Comparison of ENCODE assay signal across 9 mouse cellular contexts in the genomic region with DNA sequence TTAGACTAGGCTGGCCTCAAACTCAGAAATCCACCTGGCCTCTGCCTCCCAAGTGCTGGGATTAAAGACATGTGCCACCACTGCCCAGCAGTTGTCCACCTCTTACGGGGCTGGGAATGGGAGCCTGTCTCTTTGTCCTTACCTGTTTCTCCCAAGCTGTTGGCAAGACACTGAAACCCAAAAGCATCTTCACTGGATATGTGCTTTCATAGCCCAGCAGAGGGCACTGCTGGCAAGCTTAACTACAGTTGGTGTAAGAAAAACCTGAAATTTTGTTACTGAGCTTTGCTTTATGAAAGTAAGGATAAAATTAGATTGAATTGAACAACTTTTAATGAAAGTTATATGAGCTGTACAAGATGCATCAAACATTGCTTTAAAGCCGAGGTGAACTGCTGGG. TPM values are rescaled to one million over a fixed set of nuclear protein-coding genes. Genes with fewer than 3 reads are reported as not detected.
DNase-seq lines count a peak whose midpoint lies in the region; ATAC-seq and TF ChIP-seq lines count a peak whose summit lies in the region.
"Had no signal": no experiment of that assay in that cellular context is flagged by ENCODE, and none has a peak within 500 bp of the region (broad histone marks: within the 10 kb centered on the region; RNA-seq: fewer than 3 reads in every experiment).

No protein-coding gene starts in this region.

- no peaks in the 10 kb centered on the region for H3K9me3 ChIP-seq in forebrain, postnatal 0 days (ENCODE audit: low read length)
- no peaks in the 10 kb centered on the region for H3K9me3 ChIP-seq in forebrain, embryonic 10.5 days
- no peaks in the 10 kb centered on the region for H3K9me3 ChIP-seq in embryonic facial prominence, embryonic 14.5 days (ENCODE audit: control insufficient read depth, low read length)
- H3K9me3 ChIP-seq in stomach, postnatal 0 days (ENCODE audit: control insufficient read depth, low read length) = no peaks in the 10 kb centered on the region

- H3K9ac ChIP-seq in forebrain, postnatal 0 days = no peak overlapping the region
- H3K9ac ChIP-seq in embryonic facial prominence, embryonic 14.5 days (ENCODE audit: low read depth, low read length) = no peak overlapping the region
- no peak overlapping the region for H3K9ac ChIP-seq in stomach, postnatal 0 days (ENCODE audit: low read length)

- H3K4me2 ChIP-seq in forebrain, postnatal 0 days (ENCODE audit: low read depth) = no peak overlapping the region
- H3K4me2 ChIP-seq in embryonic facial prominence, embryonic 14.5 days (ENCODE audit: low read depth, low read length) = no peak overlapping the region
- no peak overlapping the region for H3K4me2 ChIP-seq in stomach, postnatal 0 days (replicated peaks; ENCODE audit: low read depth)

- H3K27me3 ChIP-seq in forebrain, postnatal 0 days (ENCODE audit: insufficient read depth, low read length) = no peaks in the 10 kb centered on the region
- H3K27me3 ChIP-seq in forebrain, embryonic 10.5 days (ENCODE audit: poor library complexity, severe bottlenecking) = no peaks in the 10 kb centered on the region
- no peaks in the 10 kb centered on the region for H3K27me3 ChIP-seq in embryonic facial prominence, embryonic 14.5 days (replicated peaks; ENCODE audit: control insufficient read depth, insufficient read depth, low read length)
- H3K27me3 ChIP-seq in stomach, postnatal 0 days (ENCODE audit: control insufficient read depth, insufficient read depth, low read length) = no peaks in the 10 kb centered on the region

- no peak for ATAC-seq in forebrain, postnatal 0 days
- no peak for ATAC-seq in embryonic facial prominence, embryonic 14.5 days (ENCODE audit: low read depth)
- no peak for ATAC-seq in stomach, postnatal 0 days (ENCODE audit: low FRiP score, low TSS enrichment)

- no peaks in the 10 kb centered on the region for H3K4me1 ChIP-seq in forebrain, postnatal 0 days (ENCODE audit: insufficient read depth)
- peaks cover 9% of the 10 kb centered on the region for H3K4me1 ChIP-seq in forebrain, embryonic 10.5 days
- no peaks in the 10 kb centered on the region for H3K4me1 ChIP-seq in embryonic facial prominence, embryonic 14.5 days (ENCODE audit: control insufficient read depth, insufficient read depth, low read length)
- H3K4me1 ChIP-seq in stomach, postnatal 0 days (replicated peaks; ENCODE audit: control insufficient read depth, insufficient read depth) = no peaks in the 10 kb centered on the region

- WGBS in forebrain, postnatal 0 days = 30% methylated on average over 2 of the region's 2 CpGs
- WGBS in forebrain, embryonic 10.5 days = 35% methylated on average over 2 of the region's 2 CpGs
- 29% methylated on average over 2 of the region's 2 CpGs for WGBS in embryonic facial prominence, embryonic 14.5 days
- WGBS in stomach, postnatal 0 days = 26% methylated on average over 2 of the region's 2 CpGs

- TF ChIP-seq CTCF in forebrain, postnatal 0 days (IDR thresholded peaks at IDR 0.05; ENCODE audit: low read depth) = peak; percentile 85
- peak; percentile 90 for TF ChIP-seq CTCF in stomach, postnatal 0 days (IDR thresholded peaks at IDR 0.05; ENCODE audit: low read depth)

- H3K4me3 ChIP-seq in forebrain, postnatal 0 days (ENCODE audit: low read depth, low read length) = no peak overlapping the region
- no peak overlapping the region for H3K4me3 ChIP-seq in forebrain, embryonic 10.5 days
- H3K4me3 ChIP-seq in embryonic facial prominence, embryonic 14.5 days (ENCODE audit: low read depth, low read length) = no peak overlapping the region
- no peak overlapping the region for H3K4me3 ChIP-seq in stomach, postnatal 0 days (ENCODE audit: low read depth, low read length)

- no peak for TF ChIP-seq EP300 in stomach, postnatal 0 days (optimal IDR thresholded peaks at IDR 0.05)

- peaks cover 16% of the 10 kb centered on the region for H3K36me3 ChIP-seq in forebrain, postnatal 0 days (ENCODE audit: insufficient read depth)
- peaks cover 37% of the 10 kb centered on the region for H3K36me3 ChIP-seq in forebrain, embryonic 10.5 days (replicated peaks)
- peaks cover 23% of the 10 kb centered on the region for H3K36me3 ChIP-seq in embryonic facial prominence, embryonic 14.5 days (ENCODE audit: control insufficient read depth, insufficient read depth, low read length)
- H3K36me3 ChIP-seq in stomach, postnatal 0 days (ENCODE audit: control insufficient read depth, insufficient read depth, low read length) = peaks cover 7% of the 10 kb centered on the region; the same call in 1 of the 2 replicates

- H3K27ac ChIP-seq in forebrain, postnatal 0 days (ENCODE audit: low read depth, low read length) = no peak overlapping the region
- H3K27ac ChIP-seq in forebrain, embryonic 10.5 days = no peak overlapping the region
- H3K27ac ChIP-seq in embryonic facial prominence, embryonic 14.5 days (replicated peaks; ENCODE audit: low read depth, low read length) = no peak overlapping the region
- no peak overlapping the region for H3K27ac ChIP-seq in stomach, postnatal 0 days (replicated peaks)

- DNase-seq in forebrain, postnatal 0 days = peak; percentile 85
- no peak for DNase-seq in forebrain, embryonic 10.5 days (ENCODE audit: extremely low spot score, low spot score)
- peak; percentile 67 for DNase-seq in A20 (ENCODE audit: low read depth, low spot score)
- DNase-seq in adrenal gland, postnatal 25 days = peak; percentile 53
- peak; percentile 84 for DNase-seq in embryonic facial prominence, embryonic 14.5 days (ENCODE audit: low spot score)
- DNase-seq in layer of hippocampus, adult 9-10 months (ENCODE audit: low spot score) = peak; percentile 29
- peak; percentile 56 for DNase-seq in lung, postnatal 25 days (ENCODE audit: low spot score)
- DNase-seq in stomach, postnatal 0 days (ENCODE audit: low spot score) = peak; percentile 62

RNA-seq across cellular contexts. Expression of a gene that starts 4.5 kb away (rescaled TPM):
- 48.1 and 54.0 TPM in 2 replicates for total RNA-seq in forebrain, postnatal 0 days (2014; rRNA removed)
- polyA plus RNA-seq in forebrain, postnatal 0 days (2015; fragmentation: Nextera tagmentation; extraction: Ambion mirVana) = 12.4 and 12.5 TPM in 2 replicates
- 51.0 and 51.9 TPM in 2 replicates for polyA plus RNA-seq in forebrain, embryonic 10.5 days (2016; fragmentation: Nextera tagmentation; extraction: Ambion mirVana)
- 78.9 and 90.9 TPM in 2 replicates for total RNA-seq in adrenal gland, postnatal 25 days (2021)
- 47.8 and 48.9 TPM in 2 replicates for polyA plus RNA-seq in embryonic facial prominence, embryonic 14.5 days (2014; fragmentation: Nextera tagmentation; extraction: Ambion mirVana)
- polyA plus RNA-seq in stomach, postnatal 0 days (2015; fragmentation: Nextera tagmentation; extraction: Ambion mirVana) = 11.1 and 11.5 TPM in 2 replicates

RNA-seq across cellular contexts. Expression of a gene that starts 13.2 kb away (rescaled TPM):
- total RNA-seq in forebrain, postnatal 0 days (2014; rRNA removed) = 33.4 and 41.9 TPM in 2 replicates
- polyA plus RNA-seq in forebrain, postnatal 0 days (2015; fragmentation: Nextera tagmentation; extraction: Ambion mirVana) = 28.4 and 34.0 TPM in 2 replicates
- polyA plus RNA-seq in forebrain, embryonic 10.5 days (2016; fragmentation: Nextera tagmentation; extraction: Ambion mirVana) = 104 and 110 TPM in 2 replicates
- total RNA-seq in adrenal gland, postnatal 25 days (2021) = 23.6 and 25.7 TPM in 2 replicates
- polyA plus RNA-seq in embryonic facial prominence, embryonic 14.5 days (2014; fragmentation: Nextera tagmentation; extraction: Ambion mirVana) = 36.8 and 44.2 TPM in 2 replicates
- polyA plus RNA-seq in stomach, postnatal 0 days (2015; fragmentation: Nextera tagmentation; extraction: Ambion mirVana) = 22.2 and 23.4 TPM in 2 replicates

RNA-seq across cellular contexts. Expression of a gene that starts 43.8 kb away (rescaled TPM):
- total RNA-seq in forebrain, postnatal 0 days (2014; rRNA removed) = 0.62 and 2.5 TPM in 2 replicates
- polyA plus RNA-seq in forebrain, postnatal 0 days (2015; fragmentation: Nextera tagmentation; extraction: Ambion mirVana) = 1.0 and 1.9 TPM in 2 replicates
- 0.51 and 0.77 TPM in 2 replicates for polyA plus RNA-seq in forebrain, embryonic 10.5 days (2016; fragmentation: Nextera tagmentation; extraction: Ambion mirVana)
- total RNA-seq in adrenal gland, postnatal 25 days (2021) = not detected in 2 replicates
- polyA plus RNA-seq in embryonic facial prominence, embryonic 14.5 days (2014; fragmentation: Nextera tagmentation; extraction: Ambion mirVana) = 2.6 TPM in 2 replicates
- not detected in 2 replicates for polyA plus RNA-seq in stomach, postnatal 0 days (2015; fragmentation: Nextera tagmentation; extraction: Ambion mirVana)
- polyA plus RNA-seq: stomach, embryonic 14.5 days had no signal
